Mouse (Mus musculus) ES-Bruce4 (cell line): ENCODE data around the gene Pparg.

Source experiments
- CTCF ChIP-seq: IDR thresholded peaks from one replicate; pipeline ENCODE4 v1.8.1; 2011; ENCODE audit warnings: low read depth, low read length
- EP300 ChIP-seq: IDR thresholded peaks from 2 replicates; pipeline ENCODE4 v1.6.1; 2011; ENCODE audit warnings: low read depth, low read length; ENCODE audit not compliant: insufficient read depth
- POLR2A ChIP-seq: IDR thresholded peaks from one replicate; pipeline ENCODE4 v1.8.1; 2011; ENCODE audit warnings: low read length; ENCODE audit not compliant: insufficient read depth

- TF ChIP-seq CTCF (no peak), POLR2A (no peak), EP300 (no peak)
Observed at GRCm38 (mm10) chr6:115480322-115481017, 119.7 kb downstream of the Pparg start.
